Comparison of ENCODE assay signal across 10 mouse cellular contexts in genomic region chr1:189310145-189310544, GRCm38 (mm10).
DNase-seq lines count a peak whose midpoint lies in the region.
"Had no signal": no experiment of that assay in that cellular context is flagged by ENCODE, and none has a peak within 500 bp of the region (broad histone marks: within the 10 kb centered on the region; RNA-seq: fewer than 3 reads in every experiment).

No protein-coding gene starts in this region.

- peak; percentile 3 for DNase-seq in cerebellum, adult 8-10 months
- no peak for DNase-seq in cerebellum, adult 9-10 months
- peak; percentile 17 for DNase-seq in left cerebral cortex, postnatal 4 days
- DNase-seq in left cerebral cortex, adult 18-20 months (ENCODE audit: low spot score in 2 of 2) = no peak
- DNase-seq in NIH3T3 (ENCODE audit: low read depth) = peak; percentile 39
- peak; percentile 45 for DNase-seq in lung, postnatal 10 days
- no peak for DNase-seq in neural tube, embryonic 10.5 days (ENCODE audit: extremely low spot score, low spot score)
- DNase-seq in adrenal gland, adult 2 months = no peak
- DNase-seq: gastrocnemius, adult 2 months; thymus, adult 18-20 months had no signal

- intact Hi-C loops in left cerebral cortex, postnatal 4 days (cut with DNase I) = no loop called here

Comparison
In these comparisons a context has a peak if more than half of its experiments do, and no peak if none do; other contexts are left out.
1. DNase-seq: peak in cerebellum, adult 8-10 months (single experiment), left cerebral cortex, postnatal 4 days (single experiment), NIH3T3 (single experiment) and lung, postnatal 10 days (single experiment); none in cerebellum, adult 9-10 months (single experiment), left cerebral cortex, adult 18-20 months (0 of 2), neural tube, embryonic 10.5 days (single experiment) and adrenal gland, adult 2 months (single experiment).